Mouse (Mus musculus) yolk sac, embryonic 10.5 days (tissue): ENCODE measurements around the gene Gm17334.

Source experiments
- DNase-seq: peaks from one replicate; pipeline ENCODE4 v3.0.0-alpha.2; 2017; ENCODE audit warnings: low spot score

The Gm17334 gene

GRCm38 (mm10) chr11:53737573-53737946 lies 35.4 kb downstream of the Gm17334 start:
- DNase-seq, result peak; percentile 33

GRCm38 (mm10) chr11:53736771-53737572 lies 36.0 kb downstream of the Gm17334 start:
- peak; percentile 66 for DNase-seq

GRCm38 (mm10) chr11:53735682-53736245 lies 37.2 kb downstream of the Gm17334 start:
- peak; percentile 55 for DNase-seq

DNA sequence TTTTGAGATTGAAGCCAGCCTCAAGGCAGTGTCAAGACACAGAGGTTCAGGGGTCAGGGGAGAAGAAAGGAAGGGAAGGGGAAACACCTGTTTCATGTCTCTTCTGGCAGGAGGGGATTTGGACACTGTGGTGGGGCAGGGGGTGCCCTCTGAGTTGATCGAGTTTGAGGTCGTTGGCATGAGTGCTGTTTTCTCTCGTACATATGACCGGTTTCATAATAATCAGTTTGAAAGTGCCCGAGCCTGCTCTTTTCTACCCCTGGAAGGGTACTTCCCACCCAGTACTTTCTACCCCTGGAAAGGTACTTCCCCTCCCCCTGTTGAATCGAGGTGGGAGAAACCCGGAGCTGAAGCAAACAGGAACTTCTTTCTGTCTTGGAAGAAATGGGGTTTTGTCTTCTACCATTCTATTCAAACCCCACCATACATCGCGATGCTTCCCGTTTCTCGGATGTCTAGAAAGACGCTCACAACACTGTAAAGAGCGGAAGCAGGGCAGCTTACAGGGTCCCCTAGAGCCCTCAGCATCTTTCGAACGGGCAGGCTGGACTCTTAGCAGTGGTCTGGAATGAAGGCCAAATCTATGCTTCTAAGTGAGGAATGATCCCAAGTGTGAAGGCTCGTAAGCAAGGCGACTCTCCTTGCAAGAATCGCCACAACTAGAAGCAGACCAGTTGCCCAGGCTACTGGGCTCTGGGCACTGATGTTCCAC lies 37.9 kb downstream of the Gm17334 start:
- no peak for DNase-seq

DNA sequence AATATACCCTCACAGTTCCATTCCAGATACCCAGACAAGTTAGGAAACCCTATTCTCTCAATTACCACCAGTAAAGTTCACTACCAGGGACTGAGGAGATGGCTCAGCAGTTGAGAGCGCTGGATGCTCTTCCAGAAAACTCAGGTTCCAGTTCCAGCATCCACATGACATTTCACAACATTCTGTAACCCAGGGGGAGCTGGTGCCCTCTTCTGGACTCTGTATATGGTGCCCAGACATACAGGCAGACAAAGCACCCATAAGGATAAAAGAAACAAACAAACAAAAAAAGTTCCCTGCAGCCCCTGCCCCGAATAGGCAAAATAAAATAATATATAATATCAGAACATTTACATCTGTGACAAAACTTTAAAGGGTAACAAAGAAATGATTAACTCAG lies 38.6 kb downstream of the Gm17334 start:
- no peak for DNase-seq

DNA sequence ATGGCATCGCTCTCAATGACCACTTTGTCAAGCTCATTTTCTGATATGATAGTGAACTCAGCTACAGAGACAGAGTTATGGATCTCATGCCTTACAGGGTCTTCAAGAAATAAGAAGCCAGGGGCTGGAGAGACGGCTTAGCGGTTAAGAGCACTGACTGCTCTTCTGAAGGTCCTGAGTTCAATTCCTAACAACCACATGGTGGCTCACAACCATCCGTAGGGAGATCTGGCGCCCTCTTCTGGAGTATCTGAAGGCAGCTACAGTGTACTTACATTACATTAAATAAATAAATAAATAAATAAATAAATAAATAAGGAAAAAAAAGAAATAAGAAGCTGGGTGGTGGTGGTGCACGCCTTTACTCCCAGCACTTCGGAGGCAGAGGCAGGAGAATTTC lies 39.2 kb downstream of the Gm17334 start:
- no peak for DNase-seq

DNA sequence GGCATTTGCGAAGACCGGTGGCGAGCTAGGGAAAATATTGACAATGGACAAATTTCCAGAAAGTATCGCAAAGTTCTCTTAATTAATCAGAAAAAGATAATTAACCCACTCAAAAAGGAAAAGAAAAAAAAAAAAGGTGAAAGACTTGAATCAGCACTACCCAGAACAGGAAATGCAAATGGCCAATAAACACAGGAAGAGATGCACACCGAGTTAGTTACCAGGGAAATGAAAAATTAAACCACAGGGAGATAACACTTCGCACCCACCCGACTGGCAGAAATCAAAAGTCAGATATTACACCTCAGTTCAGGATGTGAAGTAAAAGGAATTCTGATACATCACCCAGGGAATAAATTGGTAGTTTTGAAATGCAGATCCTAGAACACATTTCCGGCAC lies 40.7 kb downstream of the Gm17334 start:
- no peak for DNase-seq

GRCm38 (mm10) chr11:53731457-53731856 lies 41.5 kb downstream of the Gm17334 start:
- DNase-seq, result no peak
